In genomic region chr5:38512991-38513390, GRCm38 (mm10) we compare ENCODE assay signal across 16 mouse cellular contexts.
"Had no signal": no experiment of that assay in that cellular context is flagged by ENCODE, and none has a peak within 500 bp of the region (broad histone marks: within the 10 kb centered on the region; RNA-seq: fewer than 3 reads in every experiment).

No protein-coding gene starts in this region.

- H3K4me2 ChIP-seq: limb, embryonic 13.5 days; lung, embryonic 14.5 days; midbrain, embryonic 12.5 days; neural tube, embryonic 15.5 days had no signal

- H3K36me3 ChIP-seq: limb, embryonic 13.5 days; midbrain, embryonic 12.5 days; neural tube, embryonic 15.5 days had no signal

- H3K4me3 ChIP-seq: layer of hippocampus, adult 2 months; limb, embryonic 13.5 days; midbrain, embryonic 12.5 days; myocyte; neural tube, embryonic 15.5 days had no signal

- H3K27ac ChIP-seq: kidney, postnatal 0 days; layer of hippocampus, adult 2 months; limb, embryonic 13.5 days; liver, embryonic 14.5 days; midbrain, embryonic 12.5 days; neural tube, embryonic 15.5 days had no signal

- H3K9ac ChIP-seq: limb, embryonic 13.5 days; lung, embryonic 14.5 days; midbrain, embryonic 12.5 days; neural tube, embryonic 15.5 days had no signal

- H3K4me1 ChIP-seq: limb, embryonic 13.5 days; neural tube, embryonic 15.5 days had no signal

- H3K9me3 ChIP-seq: limb, embryonic 13.5 days; midbrain, embryonic 12.5 days; neural tube, embryonic 15.5 days had no signal

- H3K27me3 ChIP-seq: limb, embryonic 13.5 days; midbrain, embryonic 12.5 days; neural tube, embryonic 15.5 days had no signal

- DNase-seq: kidney, adult 11 months; kidney, adult 9 months; kidney, postnatal 36 days; left cerebral cortex, postnatal 4 days; lung, embryonic 14.5 days; lung, postnatal 14 days; right cerebral cortex, adult 18-20 months; right cerebral cortex, postnatal 25 days; thymus, postnatal 36 days had no signal
